Mouse (Mus musculus) cortical plate, adult 2 months (tissue): ENCODE results near the gene Xrcc4. TPM values are rescaled to one million over a fixed set of nuclear protein-coding genes. Genes with fewer than 3 reads are reported as not detected.
A peak's percentile ranks its signal among the peaks of the same experiment; 100 is the strongest.
"Not testable (repeated sequence)": the region's sequence is repeated elsewhere in the genome, so short reads cannot be mapped to it uniquely, and the experiment has no call there.

Experiments
- H3K27ac ChIP-seq: fragments of 200-500 bp; 2 replicates; pipeline ENCODE4 v1.5.1; 2012; ENCODE audit warnings: low read length, control low read depth, inconsistent platforms; ENCODE audit not compliant: insufficient read depth
- H3K4me1 ChIP-seq: fragments of 200-500 bp; 2 replicates; pipeline ENCODE4 v1.6.1; 2011; ENCODE audit warnings: low read length; ENCODE audit not compliant: control insufficient read depth, insufficient read depth
- H3K4me3 ChIP-seq: fragments of 200-500 bp; 2 replicates; pipeline ENCODE4 v1.5.1; 2011; ENCODE audit warnings: mild to moderate bottlenecking, low read length, control low read depth; ENCODE audit not compliant: insufficient read depth
- CTCF ChIP-seq: fragments of 200-500 bp; IDR thresholded peaks from 2 replicates; pipeline ENCODE4 v1.5.1; 2011; ENCODE audit warnings: mild to moderate bottlenecking, control low read depth, low read length; ENCODE audit not compliant: insufficient read depth; ENCODE audit errors: extremely low read depth
- POLR2A ChIP-seq: fragments of 200-500 bp; IDR thresholded peaks from 2 replicates; pipeline ENCODE4 v1.6.1; 2011; ENCODE audit warnings: mild to moderate bottlenecking, low read length, control low read depth; ENCODE audit not compliant: insufficient read depth; ENCODE audit errors: extremely low read depth
- polyA plus RNA-seq: library from polyadenylated mRNA; depleted of rRNA; stranded (reverse); fragments of >200 nt; gene quantifications from 2 replicates; pipeline ENCODE4 v1.2.3, GENCODE M21; 2012

Xrcc4 gene
- polyA plus RNA-seq, 1 experiment, result 10.7 TPM

DNA sequence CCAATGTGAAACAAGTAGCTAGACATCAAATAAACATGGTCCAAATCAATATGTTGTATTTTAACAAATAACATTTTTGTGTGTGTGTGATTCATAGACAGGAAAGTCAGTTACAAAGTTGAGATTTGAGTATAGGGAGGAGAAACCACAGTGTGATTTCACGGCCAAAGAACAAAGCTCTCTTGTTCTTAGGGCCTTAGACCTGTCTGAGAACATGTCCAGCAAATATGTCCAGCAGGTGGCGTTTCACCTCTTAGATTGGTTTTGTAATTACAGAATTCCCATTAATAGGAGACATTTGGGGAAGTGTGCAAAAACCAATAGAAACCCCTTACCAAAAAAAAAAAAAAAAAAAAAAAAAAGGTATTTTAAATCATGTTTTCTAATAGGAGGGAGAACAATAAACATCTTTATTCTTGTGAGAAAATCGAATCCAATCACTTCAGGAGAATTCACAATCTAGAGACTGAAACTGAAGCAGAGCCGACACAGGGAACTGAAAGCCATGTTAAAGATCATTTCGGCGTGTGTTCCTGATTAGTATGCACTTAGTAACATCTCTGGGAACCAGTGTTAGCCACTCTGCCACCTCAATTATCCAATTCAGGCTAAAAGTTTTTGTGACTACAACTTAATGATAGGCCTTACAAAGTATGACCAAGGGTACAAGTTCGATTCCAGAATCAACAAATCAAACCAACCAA lies 310.0 kb downstream of the Xrcc4 start:
- TF ChIP-seq POLR2A (no peak), CTCF (peak; percentile 34; the same call in 1 of the 2 replicates)
- Histone ChIP-seq H3K27ac (no peak overlapping the region), H3K4me1 (no peaks in the 10 kb centered on the region), H3K4me3 (no peak overlapping the region)

DNA sequence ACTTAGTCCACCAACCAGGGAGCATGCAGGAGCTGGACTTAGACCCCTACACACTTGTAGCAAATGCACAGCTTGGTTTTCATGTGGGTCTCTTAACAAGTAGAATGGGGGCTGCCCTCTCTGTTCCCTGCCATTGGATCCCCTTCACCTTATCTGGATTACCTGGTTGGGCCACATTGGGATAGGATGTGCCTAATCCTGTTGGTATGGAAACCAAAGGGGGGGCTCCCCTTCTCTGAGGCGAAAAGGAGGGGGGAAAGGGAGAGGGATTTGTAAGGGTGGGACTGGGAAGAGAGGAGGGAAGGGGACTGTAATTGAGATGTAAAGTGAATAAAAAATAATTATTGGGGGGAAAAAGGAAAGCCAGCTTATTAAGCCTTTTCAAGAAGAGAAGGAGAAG lies 311.6 kb downstream of the Xrcc4 start:
- Histone ChIP-seq H3K4me1 (no peaks in the 10 kb centered on the region), H3K4me3 (no peak overlapping the region), H3K27ac (no peak overlapping the region)
- no peak for TF ChIP-seq CTCF
- TF ChIP-seq POLR2A, result no peak

DNA sequence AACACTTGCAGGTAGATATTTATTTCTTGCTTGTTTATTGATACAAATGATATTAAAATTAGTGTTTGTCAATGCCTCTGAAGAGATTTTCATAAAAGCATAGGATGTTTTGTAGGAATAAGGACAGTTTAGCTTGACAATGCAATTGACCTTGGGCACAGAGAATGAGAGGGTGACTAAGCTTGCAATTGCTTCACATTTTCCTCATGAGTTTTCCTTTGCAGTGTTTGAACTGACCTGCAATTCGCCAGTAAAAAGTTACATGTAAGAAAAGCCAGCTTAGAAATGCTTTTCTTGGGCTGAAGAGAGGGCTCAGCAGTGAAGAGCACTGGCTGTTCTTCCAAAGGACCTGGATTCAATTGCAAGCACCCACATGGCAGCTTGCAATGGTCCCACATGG lies 312.3 kb downstream of the Xrcc4 start:
- TF ChIP-seq CTCF, result no peak
- TF ChIP-seq POLR2A, result no peak
- Histone ChIP-seq H3K4me3 (no peak overlapping the region), H3K27ac (no peak overlapping the region), H3K4me1 (no peaks in the 10 kb centered on the region)

DNA sequence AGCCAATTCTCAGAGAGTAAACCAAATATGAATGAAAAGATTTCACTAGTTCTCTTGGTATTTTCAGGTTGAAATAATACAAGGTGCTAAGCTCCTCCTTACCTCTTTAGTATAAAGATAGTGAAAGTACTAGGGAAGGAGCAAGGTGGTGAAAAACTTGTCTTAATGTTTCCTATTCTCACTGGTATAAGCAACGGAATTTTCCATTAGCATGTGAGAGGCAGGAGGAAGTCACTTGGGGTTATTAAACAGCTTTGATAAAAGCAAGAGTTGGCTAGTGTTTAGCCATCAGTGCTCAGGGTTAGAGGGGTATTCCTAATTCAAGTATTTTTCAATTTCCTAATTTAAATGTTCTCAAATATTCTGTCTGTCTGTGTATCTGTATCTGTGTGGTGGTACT lies 322.9 kb downstream of the Xrcc4 start:
- no peak overlapping the region for H3K27ac ChIP-seq
- TF ChIP-seq CTCF, result no peak
- no peak for TF ChIP-seq POLR2A
- H3K4me3 ChIP-seq, result no peak overlapping the region
- no peaks in the 10 kb centered on the region for H3K4me1 ChIP-seq

DNA sequence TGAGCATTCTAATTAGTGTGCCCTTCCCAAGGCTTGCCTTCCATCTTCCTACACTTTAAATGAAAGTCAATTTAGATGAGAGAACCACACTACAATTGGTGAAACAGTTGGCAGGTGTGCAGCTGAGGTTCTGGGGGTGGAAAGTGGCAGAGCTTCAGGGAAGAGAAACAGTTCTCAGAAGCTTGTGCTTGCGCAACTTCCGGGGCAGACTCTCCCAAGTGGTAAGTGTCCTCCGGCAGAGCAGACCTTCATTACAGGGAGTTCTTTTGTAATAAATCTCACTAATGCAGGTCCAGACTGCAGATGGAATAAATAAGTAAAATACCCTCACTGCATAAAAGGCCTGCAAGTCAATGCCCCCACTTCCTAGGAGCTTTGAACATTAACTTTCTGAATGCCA lies 323.4 kb downstream of the Xrcc4 start:
- no peak for TF ChIP-seq CTCF
- TF ChIP-seq POLR2A, result no peak
- Histone ChIP-seq H3K4me1 (no peaks in the 10 kb centered on the region), H3K27ac (no peak overlapping the region), H3K4me3 (no peak overlapping the region)

DNA sequence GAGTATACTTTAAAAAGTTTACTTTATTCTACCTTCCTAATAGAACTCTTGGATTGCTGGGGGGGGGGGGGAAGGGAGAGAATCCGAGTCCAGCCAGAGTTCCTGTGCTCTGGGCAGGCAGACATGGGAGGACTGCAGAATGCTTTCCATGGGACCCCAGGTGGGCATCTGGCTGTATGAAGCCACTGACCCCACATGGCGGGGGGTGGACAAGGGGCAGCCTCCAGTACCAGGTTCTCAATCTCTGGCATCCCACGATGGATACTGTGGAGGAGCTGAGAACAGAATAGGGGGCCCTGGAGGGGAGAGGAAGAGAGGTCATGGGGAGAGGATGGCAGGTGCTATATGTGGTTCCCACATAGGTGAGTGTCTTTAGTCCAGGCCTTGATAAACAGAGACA lies 327.1 kb downstream of the Xrcc4 start:
- H3K4me1 ChIP-seq, result no peaks in the 10 kb centered on the region

DNA sequence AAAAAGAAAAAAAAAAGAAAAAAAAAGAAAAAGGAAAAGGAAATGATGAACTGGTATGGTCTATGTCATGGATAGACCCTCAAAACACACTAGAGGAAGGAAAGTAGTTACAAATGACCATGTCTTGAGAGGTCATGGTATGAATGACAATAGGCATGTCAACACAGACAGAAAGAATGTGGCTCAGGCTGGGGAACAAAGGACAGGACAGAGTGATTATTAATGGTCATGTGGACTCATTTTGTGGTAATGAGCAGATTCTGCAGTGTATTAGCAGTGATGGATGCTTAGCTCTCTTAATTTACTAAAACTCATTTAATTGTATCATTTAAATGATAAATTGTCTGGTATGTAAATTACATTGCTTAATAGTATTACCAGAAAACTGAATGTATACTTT lies 333.1 kb downstream of the Xrcc4 start:
- no peak overlapping the region for H3K27ac ChIP-seq
- TF ChIP-seq CTCF (no peak), POLR2A (no peak)
- no peak overlapping the region for H3K4me3 ChIP-seq
- no peaks in the 10 kb centered on the region for H3K4me1 ChIP-seq

More for the DNA sequence above, 327.1 kb downstream of the Xrcc4 start:
- H3K27ac ChIP-seq, result no peak overlapping the region
- H3K4me3 ChIP-seq, result no peak overlapping the region
- TF ChIP-seq POLR2A (no peak), CTCF (no peak)

DNA sequence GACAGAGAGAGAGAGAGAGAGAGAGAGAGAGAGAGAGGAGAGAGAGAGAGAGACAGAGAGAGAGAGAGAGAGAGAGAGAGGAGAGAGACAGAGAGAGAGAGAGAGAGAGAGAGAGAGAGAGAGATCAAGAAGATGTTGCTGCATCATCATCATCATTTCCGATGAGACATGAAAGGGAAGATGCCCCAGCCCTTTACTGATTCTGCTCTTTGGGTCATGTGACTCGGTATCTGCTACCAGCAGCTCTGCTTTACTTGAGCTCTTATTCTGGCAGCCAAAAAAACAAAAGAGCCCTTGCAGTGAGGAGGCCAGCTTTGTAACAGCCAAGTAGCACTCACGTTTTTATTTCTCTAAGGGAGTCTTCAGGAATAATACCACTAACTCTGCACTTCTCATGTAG lies 338.8 kb downstream of the Xrcc4 start:
- H3K4me1 ChIP-seq, H3K4me3 ChIP-seq, H3K27ac ChIP-seq: not testable (repeated sequence)

DNA sequence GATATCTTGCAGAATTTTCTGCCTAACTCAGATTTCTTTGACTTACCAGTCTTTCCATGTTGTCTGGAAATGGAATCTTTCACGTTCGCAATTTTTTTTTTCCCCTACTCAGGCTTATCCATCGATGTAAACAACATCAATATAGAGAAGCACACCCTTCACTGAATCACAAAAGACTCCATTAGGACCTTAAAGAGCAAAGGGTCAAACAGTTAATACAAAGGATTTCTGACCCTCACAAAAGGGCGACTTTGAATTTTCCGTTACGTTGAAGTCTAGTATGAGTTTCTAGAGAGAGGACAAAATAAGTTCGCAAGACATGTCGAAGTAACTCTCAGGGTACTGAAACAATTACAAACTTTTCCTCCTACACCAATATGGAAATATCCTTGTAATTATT lies 346.2 kb downstream of the Xrcc4 start:
- TF ChIP-seq POLR2A (no peak), CTCF (no peak)
- H3K27ac ChIP-seq, result no peak overlapping the region
- peaks cover 2% of the 10 kb centered on the region; the same call in 1 of the 2 replicates for H3K4me1 ChIP-seq
- H3K4me3 ChIP-seq, result no peak overlapping the region; the same call in 1 of the 2 replicates

DNA sequence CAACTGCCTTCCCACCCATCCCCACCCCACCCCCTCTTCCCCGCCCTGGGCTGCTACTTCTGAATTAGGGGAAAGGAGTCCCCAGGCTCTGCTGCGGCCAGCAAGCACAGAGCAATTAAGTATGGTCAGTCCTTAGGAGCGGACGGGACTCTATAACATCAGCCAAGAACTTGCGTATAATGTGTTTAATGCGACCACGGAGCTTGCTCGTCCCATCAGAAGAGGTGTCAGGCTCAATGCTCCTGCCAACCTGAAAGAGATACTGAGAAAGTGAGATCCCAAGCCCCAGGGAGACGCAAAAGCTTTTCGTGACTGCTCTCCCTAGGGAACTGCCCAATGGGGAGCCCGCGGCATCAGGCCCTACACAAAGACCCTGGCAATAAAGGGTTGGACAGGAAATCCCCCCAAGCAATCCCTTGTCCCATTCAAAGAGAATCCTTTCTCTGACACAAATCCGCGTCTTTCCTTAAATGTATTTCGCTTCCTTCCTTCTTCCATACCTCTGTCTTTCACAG lies 346.7 kb downstream of the Xrcc4 start:
- H3K4me1 ChIP-seq, result peaks cover 2% of the 10 kb centered on the region; the same call in 1 of the 2 replicates
- TF ChIP-seq CTCF, result no peak
- no peak for TF ChIP-seq POLR2A
- peak overlapping the region; percentile 90; the same call in 1 of the 2 replicates for H3K4me3 ChIP-seq
- H3K27ac ChIP-seq, result no peak overlapping the region
